Mouse (Mus musculus) forebrain, embryonic 16.5 days (tissue): Measurements from ENCODE around the gene Foxr1. TPM values are rescaled to one million over a fixed set of nuclear protein-coding genes. Genes with fewer than 3 reads are reported as not detected.
A peak's percentile ranks its signal among the peaks of the same experiment; 100 is the strongest.
"Not testable (repeated sequence)": the region's sequence is repeated elsewhere in the genome, so short reads cannot be mapped to it uniquely, and the experiment has no call there.

ENCODE experiments used
- ATAC-seq: fragments of 200-750 bp; cut with Nextera tagmentation; 2 replicates; pipeline ENCODE4 v1.8.0; 2017; ENCODE audit warnings: mild to moderate bottlenecking, moderate library complexity
- H3K27ac ChIP-seq: fragments of 300-500 bp; sonication (generic); 2 replicates; pipeline ENCODE4 v1.5.1; 2014; ENCODE audit warnings: low read length, control low read depth
- H3K27me3 ChIP-seq: fragments of 300-500 bp; sonication (generic); replicated peaks from 2 replicates; pipeline ENCODE4 v1.6.1; 2014; ENCODE audit warnings: low read length; ENCODE audit not compliant: control insufficient read depth, insufficient read depth
- H3K36me3 ChIP-seq: fragments of 300-500 bp; sonication (generic); 2 replicates; pipeline ENCODE4 v1.6.1; 2014; ENCODE audit not compliant: control insufficient read depth, insufficient read depth
- H3K4me1 ChIP-seq: fragments of 300-500 bp; sonication (generic); replicated peaks from 2 replicates; pipeline ENCODE4 v1.6.1; 2014; ENCODE audit warnings: low read length; ENCODE audit not compliant: control insufficient read depth, insufficient read depth
- H3K4me2 ChIP-seq: fragments of 300-500 bp; sonication (generic); 2 replicates; pipeline ENCODE4 v1.6.1; 2014; ENCODE audit warnings: mild to moderate bottlenecking, low read length, control low read depth
- H3K4me3 ChIP-seq: fragments of 300-500 bp; sonication (generic); replicated peaks from 2 replicates; pipeline ENCODE4 v1.5.1; 2014; ENCODE audit warnings: mild to moderate bottlenecking, low read length, control low read depth
- H3K9ac ChIP-seq: fragments of 300-500 bp; sonication (generic); replicated peaks from 2 replicates; pipeline ENCODE4 v1.6.1; 2014; ENCODE audit warnings: low read depth, low read length, control low read depth
- H3K9me3 ChIP-seq: fragments of 300-500 bp; sonication (generic); 2 replicates; pipeline ENCODE4 v1.6.1; 2016; ENCODE audit warnings: low read length; ENCODE audit not compliant: control insufficient read depth
- WGBS: fragments of 180-500 bp; shearing (Covaris S2); extraction: QIAGEN DNeasy Blood & Tissue Kit; methylation state at CpG from one replicate; pipeline ENCODE4 v1.1.7; 2014; 5-methylcytosine and 5-hydroxymethylcytosine counted together
- polyA plus RNA-seq: library from polyadenylated mRNA; unstranded; fragments of >200 nt; fragmentation: Nextera tagmentation; extraction: Ambion mirVana; gene quantifications from 2 replicates; pipeline ENCODE4 v1.2.1, GENCODE M21; 2015

Gene Foxr1
- polyA plus RNA-seq, 1 experiment from 2014 or later = not detected

DNA sequence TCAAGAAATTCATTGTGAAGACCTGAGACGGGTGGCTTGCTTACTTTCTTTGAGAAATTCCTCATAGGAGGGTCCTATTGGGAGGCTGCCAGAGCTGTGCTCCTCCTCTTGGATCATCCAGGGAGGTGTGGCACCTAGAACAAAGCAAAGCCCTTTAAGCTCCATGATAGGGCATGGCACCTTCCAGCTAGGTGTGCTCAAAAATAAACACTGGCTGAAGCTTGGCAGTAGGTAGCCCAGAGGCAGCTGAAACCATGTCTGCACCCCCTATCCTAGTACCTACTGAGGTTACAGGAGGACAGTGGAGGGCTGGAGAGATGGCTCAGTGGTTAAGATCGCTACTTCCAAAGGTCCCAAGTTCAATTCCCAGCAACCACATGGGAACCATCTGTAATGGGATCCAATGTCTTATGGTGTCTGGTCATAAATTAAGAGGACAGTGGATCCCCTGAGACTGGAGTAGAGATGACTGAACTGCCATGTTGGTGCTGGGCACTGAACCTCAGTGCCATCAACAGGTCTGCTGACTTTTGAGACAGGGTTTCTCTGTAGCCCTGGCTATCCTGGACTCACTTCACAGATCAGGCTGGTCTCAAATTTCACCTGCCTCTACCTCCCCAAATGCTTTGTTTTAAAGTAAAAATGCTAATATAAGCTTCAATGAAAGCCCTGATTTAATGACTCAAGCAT lies 30.1 kb downstream of the Foxr1 start:
- Histone ChIP-seq H3K36me3 (peaks cover 29% of the 10 kb centered on the region), H3K4me3 (no peak overlapping the region), H3K4me2 (no peak overlapping the region), H3K9me3 (no peaks in the 10 kb centered on the region), H3K9ac (no peak overlapping the region), H3K4me1 (peaks cover 16% of the 10 kb centered on the region), H3K27me3 (no peaks in the 10 kb centered on the region), H3K27ac (no peak overlapping the region)
- 74% methylated on average over 2 of the region's 2 CpGs for WGBS
- ATAC-seq = no peak

DNA sequence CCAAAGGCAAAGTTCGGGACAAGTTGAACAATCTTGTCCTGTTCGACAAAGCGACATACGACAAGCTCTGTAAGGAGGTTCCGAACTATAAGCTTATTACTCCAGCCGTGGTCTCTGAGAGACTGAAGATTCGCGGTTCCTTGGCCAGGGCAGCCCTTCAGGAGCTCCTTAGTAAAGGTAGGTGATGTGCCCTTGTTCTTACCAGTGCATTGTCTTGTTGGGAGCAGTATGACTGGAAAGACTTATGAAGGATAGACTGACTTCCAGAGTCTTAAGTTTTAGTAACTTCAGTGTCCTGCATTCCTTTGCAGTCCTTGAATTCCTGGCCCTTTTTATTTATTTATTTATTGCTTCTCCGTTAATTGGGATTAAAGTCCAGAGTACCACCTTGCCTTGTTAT lies 32.2 kb downstream of the Foxr1 start:
- not testable (repeated sequence) for ATAC-seq, H3K9me3 ChIP-seq, H3K9ac ChIP-seq, H3K27ac ChIP-seq, H3K27me3 ChIP-seq
- Histone ChIP-seq H3K4me2 (peak overlapping the region; percentile 68), H3K4me1 (peaks cover 23% of the 10 kb centered on the region), H3K4me3 (peak overlapping the region; percentile 66), H3K36me3 (peaks cover 45% of the 10 kb centered on the region)
- WGBS = 92% methylated on average over 9 of the region's 9 CpGs

DNA sequence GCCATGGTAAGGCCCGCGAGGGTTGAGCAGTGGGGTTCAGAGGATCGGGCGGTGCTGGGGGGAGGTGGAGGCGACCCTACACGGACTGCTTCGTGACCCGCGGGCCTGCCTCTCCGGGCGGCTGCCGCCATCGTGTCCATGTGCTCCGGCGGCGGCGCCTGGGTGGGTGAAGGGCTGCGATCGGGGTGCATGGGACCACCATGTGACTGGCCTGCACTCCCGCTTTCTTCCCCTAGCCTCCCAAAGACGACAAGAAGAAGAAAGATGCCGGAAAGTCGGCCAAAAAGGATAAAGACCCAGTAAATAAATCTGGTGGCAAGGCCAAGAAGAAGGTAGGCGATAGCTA lies 33.2 kb downstream of the Foxr1 start:
- WGBS = 0% methylated on average over 24 of the region's 24 CpGs
- H3K4me1 ChIP-seq = peaks cover 23% of the 10 kb centered on the region

DNA sequence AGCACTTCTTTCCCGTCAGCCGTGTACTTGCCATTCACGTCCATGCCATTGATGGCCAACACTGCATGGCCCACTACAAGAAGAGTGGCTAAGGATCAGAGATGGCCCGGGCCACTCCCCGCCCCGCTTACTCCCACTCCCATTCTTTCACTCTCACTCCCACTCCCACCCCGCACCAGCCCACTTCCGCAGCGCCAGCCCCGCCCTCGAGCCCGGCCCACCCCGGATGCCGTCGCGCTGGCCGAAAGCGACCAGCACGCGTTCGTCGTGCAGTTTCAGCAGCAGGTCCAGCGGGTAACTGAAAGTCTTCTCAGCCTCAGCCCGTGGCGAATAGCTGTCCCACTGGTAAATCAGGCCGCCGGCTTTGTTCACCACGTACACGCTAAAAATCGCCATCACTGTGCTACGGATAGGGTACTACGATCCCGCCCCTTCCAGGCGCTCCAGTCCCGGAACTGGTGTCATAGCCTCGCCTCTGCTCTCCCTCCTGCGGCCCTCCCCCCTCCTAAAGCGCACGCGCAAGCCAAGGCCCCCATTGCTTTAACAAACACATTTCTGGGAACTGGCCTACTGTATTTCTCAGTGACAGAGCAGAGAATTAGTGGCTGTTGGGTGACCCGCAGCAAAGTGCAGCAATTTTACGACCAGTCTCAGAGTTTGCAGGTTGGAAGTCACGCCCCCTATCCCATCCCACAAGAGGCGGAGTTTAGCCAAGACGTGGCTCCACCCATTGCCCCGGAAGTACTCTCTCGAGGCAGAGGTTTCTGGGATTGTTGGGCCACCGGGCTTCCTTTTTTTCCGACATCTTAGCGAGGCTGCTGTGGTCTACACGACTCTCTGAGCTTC lies 33.8 kb downstream of the Foxr1 start, which contains the start of the genes Rps25 and Trappc4:
Gene Rps25 (plus strand): TSS at position 234 of the 846 bp plus-strand sequence.
Gene Trappc4 (minus strand): TSS at position 695 of the 846 bp plus-strand sequence.
- Histone ChIP-seq H3K4me1 (peaks cover 23% of the 10 kb centered on the region), H3K36me3 (peaks cover 39% of the 10 kb centered on the region), H3K4me2 (peak within 1 kb of the TSS; percentile 77), H3K4me3 (peak within 1 kb of the TSS; percentile 66), H3K9ac (peak within 1 kb of the TSS; percentile 70), H3K27ac (peak within 1 kb of the TSS; percentile 96), H3K9me3 (no peaks in the 10 kb centered on the region), H3K27me3 (no peaks in the 10 kb centered on the region)
- under 1% methylated on average over 51 of the region's 51 CpGs for WGBS
- peak; percentile 97 for ATAC-seq

More for the DNA sequence above, 33.2 kb downstream of the Foxr1 start:
- ATAC-seq = no peak; the same call in 1 of the 2 replicates
- peak overlapping the region; percentile 68 for H3K4me2 ChIP-seq
- H3K9me3 ChIP-seq = no peaks in the 10 kb centered on the region
- peaks cover 43% of the 10 kb centered on the region for H3K36me3 ChIP-seq
- no peaks in the 10 kb centered on the region for H3K27me3 ChIP-seq
- peak overlapping the region; percentile 70 for H3K9ac ChIP-seq
- H3K4me3 ChIP-seq = peak overlapping the region; percentile 66
- H3K27ac ChIP-seq = peak overlapping the region; percentile 96

DNA sequence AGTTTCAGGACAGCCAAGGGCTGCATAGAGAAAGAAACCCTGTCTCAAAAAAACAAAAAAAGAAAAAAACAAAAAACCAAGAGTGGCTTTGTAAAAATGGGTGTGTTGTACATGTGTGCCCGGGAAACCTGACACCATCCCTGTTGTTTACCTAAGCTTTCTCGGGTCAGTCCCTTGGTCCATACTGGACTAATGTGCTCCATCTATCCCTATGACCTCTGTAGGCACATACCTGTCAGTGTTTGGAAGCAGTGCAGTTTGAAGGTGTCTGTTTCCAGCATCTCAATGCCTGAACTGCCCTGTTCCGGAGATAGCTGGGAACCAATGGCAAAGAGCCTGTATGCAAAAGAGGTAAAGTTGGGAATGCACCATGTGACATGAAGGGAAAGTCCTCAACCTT lies 35.9 kb downstream of the Foxr1 start:
- H3K27ac ChIP-seq = no peak overlapping the region
- H3K36me3 ChIP-seq = peaks cover 31% of the 10 kb centered on the region
- no peak overlapping the region for H3K4me3 ChIP-seq
- no peak for ATAC-seq
- no peaks in the 10 kb centered on the region for H3K27me3 ChIP-seq
- WGBS = 91% methylated on average over 3 of the region's 3 CpGs
- H3K4me2 ChIP-seq = no peak overlapping the region
- H3K9ac ChIP-seq = no peak overlapping the region
- H3K9me3 ChIP-seq = no peaks in the 10 kb centered on the region
- peaks cover 23% of the 10 kb centered on the region for H3K4me1 ChIP-seq

DNA sequence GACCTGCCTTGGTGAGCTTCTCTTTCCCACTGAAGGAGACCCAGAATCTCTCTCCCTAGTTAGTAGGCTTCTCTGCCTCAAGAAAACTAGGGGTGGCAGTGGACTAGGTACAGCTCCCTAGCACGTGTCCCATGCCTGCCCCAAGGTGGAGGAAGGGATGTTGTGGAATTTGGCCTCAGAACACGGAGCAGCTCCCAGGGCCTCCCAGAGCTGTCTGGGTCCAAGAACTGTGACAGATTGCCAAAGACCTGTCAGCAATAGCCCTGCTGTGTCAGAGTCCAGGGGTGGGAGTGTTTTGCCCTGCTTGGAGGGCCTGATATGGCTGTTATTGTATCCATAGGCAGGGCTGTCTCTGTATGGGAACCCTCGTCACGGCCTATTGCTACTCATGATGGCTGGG lies 39.9 kb downstream of the Foxr1 start:
- Histone ChIP-seq H3K27ac (no peak overlapping the region), H3K9me3 (no peaks in the 10 kb centered on the region), H3K27me3 (no peaks in the 10 kb centered on the region), H3K4me1 (peaks cover 26% of the 10 kb centered on the region), H3K9ac (no peak overlapping the region), H3K36me3 (peaks cover 26% of the 10 kb centered on the region), H3K4me3 (no peak overlapping the region), H3K4me2 (no peak overlapping the region)
- ATAC-seq = no peak
- WGBS = 90% methylated on average over 4 of the region's 4 CpGs

DNA sequence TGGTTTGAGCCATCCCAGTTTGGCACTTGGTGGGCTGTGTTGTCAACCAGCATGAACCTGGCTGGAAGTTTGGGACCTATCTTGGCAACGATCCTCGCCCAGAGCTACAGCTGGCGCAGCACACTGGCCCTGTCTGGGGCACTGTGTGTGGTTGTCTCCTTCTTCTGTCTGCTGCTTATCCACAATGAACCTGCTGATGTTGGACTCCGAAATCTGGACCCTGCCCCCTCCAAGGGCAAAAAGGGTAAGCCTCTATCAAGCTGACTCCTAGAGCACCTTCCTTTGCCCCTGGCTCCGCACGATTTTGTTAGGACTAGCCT lies 41.2 kb downstream of the Foxr1 start:
- WGBS = 83% methylated on average over 6 of the region's 6 CpGs
- no peak for ATAC-seq
- Histone ChIP-seq H3K4me1 (peaks cover 16% of the 10 kb centered on the region), H3K27ac (no peak overlapping the region), H3K9me3 (no peaks in the 10 kb centered on the region), H3K4me3 (no peak overlapping the region), H3K36me3 (peaks cover 21% of the 10 kb centered on the region), H3K27me3 (no peaks in the 10 kb centered on the region), H3K9ac (no peak overlapping the region), H3K4me2 (no peak overlapping the region)

DNA sequence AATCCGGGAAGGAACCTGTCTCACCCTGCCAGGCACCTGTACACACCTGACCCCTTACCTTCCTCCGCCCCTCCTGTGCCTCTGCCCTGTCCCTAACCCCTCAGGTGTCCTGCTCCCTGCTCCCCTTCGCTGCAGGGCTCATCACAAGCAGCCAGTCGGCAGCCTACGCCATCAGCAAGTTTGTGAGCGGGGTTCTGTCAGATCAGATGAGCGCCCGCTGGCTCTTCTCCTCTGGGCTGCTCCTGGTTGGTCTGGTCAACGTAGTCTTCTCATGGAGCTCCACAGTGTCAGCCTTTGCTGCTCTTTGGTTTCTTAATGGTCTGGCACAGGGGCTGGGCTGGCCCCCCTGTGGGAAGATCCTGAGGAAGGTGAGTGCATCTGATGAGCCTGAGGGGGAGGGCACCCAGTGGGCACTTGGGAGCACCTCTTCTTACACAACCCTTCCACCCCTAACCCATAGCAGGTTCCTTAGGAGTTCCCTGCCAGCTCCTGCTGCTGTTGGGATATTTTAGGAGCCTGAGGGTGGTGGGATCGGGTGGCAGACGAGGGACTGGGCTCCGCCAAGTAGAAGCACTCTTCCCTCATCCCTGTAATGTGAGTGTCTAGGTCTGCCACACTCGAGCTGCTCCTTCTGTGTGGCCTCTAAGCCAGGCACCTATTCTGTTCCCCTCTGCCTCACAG lies 41.7 kb downstream of the Foxr1 start:
- H3K9me3 ChIP-seq = no peaks in the 10 kb centered on the region
- no peak overlapping the region for H3K9ac ChIP-seq
- H3K27ac ChIP-seq = no peak overlapping the region
- no peak overlapping the region for H3K4me2 ChIP-seq
- peaks cover 16% of the 10 kb centered on the region for H3K4me1 ChIP-seq
- WGBS = 86% methylated on average over 13 of the region's 13 CpGs
- peaks cover 16% of the 10 kb centered on the region for H3K36me3 ChIP-seq
- ATAC-seq = no peak
- H3K4me3 ChIP-seq = no peak overlapping the region
- H3K27me3 ChIP-seq = no peaks in the 10 kb centered on the region

DNA sequence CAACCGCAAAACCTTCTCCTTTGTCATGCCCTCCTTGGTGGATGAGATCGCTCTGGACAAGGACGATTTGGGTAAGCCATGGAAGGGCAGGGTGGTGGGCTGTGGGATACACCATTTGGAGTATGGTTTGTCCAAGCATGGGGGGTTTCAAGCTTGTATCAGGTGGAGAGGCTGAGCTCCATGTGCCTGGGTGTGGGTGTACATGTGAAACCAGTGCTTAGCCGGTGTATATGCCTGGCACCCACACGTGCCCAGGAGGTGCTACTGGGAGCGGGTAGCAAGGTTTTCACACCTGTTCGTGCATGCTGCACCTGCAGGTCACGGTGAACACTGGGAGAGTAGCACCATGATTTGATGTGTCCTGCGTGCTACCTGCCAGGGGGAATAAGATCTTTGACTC lies 42.4 kb downstream of the Foxr1 start:
- ATAC-seq = no peak
- Histone ChIP-seq H3K9ac (peak overlapping the region; percentile 40), H3K27me3 (no peaks in the 10 kb centered on the region), H3K4me1 (peaks cover 16% of the 10 kb centered on the region), H3K27ac (no peak overlapping the region), H3K4me3 (no peak overlapping the region), H3K9me3 (no peaks in the 10 kb centered on the region), H3K36me3 (peaks cover 9% of the 10 kb centered on the region), H3K4me2 (no peak overlapping the region; the same call in 1 of the 2 replicates)
- 85% methylated on average over 9 of the region's 9 CpGs for WGBS
